Mouse (Mus musculus) yolk sac, embryonic 10.5 days (tissue): Measurements from ENCODE around the gene Serpina3f.

ENCODE experiments used
- DNase-seq: peaks from one replicate; pipeline ENCODE4 v3.0.0-alpha.2; 2017; ENCODE audit warnings: low spot score

Gene Serpina3f

GRCm38 (mm10) chr12:104261041-104261440, 46.7 kb downstream of the Serpina3f start:
- no peak for DNase-seq

DNA sequence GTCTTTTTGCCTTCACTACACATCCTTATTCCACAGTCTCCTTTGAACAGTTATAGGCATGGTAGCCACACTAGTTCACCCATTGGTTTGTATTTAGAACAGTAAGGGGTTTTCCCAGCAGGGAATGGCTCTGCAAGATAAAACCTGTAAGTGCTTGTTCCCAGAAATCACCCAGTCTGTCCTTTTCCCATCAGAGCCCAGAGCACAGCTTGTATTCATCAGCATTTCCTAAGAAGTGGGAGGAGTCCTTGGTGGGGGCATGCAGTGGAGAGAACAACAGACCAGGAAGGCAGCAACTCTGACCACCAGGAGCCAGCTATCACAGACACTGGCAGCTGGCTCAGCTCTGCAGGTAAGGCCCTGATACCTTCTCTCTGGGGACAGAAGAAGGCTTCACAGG, 48.5 kb downstream of the Serpina3f start, which contains the start of gene Serpina3i:
Serpina3i (plus strand) TSS at position 260 of the 400 bp plus-strand sequence.
- DNase-seq: no peak

DNA sequence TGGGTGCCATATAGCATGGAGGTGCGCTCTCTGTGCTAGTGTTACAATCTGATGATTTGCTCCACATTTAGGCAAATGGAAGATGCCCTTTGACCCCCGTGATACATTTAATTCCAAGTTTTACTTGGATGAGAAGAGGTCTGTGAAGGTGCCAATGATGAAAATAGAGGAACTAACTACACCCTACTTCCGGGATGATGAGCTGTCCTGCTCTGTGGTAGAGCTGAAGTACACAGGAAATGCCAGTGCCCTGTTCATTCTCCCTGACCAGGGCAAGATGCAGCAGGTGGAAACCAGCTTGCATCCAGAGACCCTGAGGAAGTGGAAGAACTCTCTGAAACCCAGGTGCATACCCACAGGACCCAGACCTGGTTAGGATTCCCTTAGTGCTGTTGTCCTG, 52.0 kb downstream of the Serpina3f start:
- DNase-seq: no peak
